8 mouse cellular contexts compared by ENCODE assay signal in the genomic region with DNA sequence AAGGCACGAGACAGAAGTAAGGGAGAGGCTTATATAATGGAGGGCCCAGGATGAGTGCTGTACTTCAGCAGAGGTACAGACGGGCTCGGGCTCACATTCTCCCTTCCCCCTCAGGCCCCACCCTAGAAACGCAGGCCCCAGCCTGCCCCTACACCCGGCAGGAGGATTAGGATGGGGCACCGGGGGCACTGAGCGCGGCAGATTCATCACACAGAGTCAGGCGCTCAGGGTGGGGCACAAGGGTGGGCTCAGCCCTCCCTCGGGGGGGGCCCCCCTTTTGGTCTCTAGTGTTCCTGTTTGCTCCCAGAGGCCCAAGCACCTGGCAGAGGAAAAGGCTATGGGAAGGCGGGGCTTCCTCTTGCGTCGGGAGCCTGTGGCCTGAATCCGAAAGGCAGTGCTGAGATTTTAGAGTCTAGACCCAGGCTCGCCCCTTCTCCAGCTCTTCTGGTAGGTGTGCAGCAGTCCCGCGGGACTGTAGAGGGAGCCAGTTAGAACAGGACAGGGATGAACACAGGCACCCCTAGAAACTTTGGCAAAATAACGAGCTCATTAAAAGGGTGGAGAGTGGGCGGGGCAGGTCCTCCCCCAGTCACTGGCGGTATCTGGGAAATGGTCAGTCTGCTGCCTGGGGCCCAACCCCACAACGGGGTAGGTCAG. TPM values are rescaled to one million over a fixed set of nuclear protein-coding genes. Genes with fewer than 3 reads are reported as not detected.
DNase-seq lines count a peak whose midpoint lies in the region; ATAC-seq lines count a peak whose summit lies in the region.

No protein-coding gene starts in this region.

- peaks cover 69% of the 10 kb centered on the region for H3K36me3 ChIP-seq in limb, embryonic 13.5 days
- H3K36me3 ChIP-seq in stomach, embryonic 14.5 days (ENCODE audit: control insufficient read depth, insufficient read depth, low read length), result peaks cover 18% of the 10 kb centered on the region

- no peaks in the 10 kb centered on the region for H3K9me3 ChIP-seq in limb, embryonic 13.5 days
- H3K9me3 ChIP-seq in stomach, embryonic 14.5 days (ENCODE audit: control insufficient read depth, low read depth, low read length), result no peaks in the 10 kb centered on the region

- peak overlapping the region; percentile 44; the same call in 1 of the 2 replicates for H3K27ac ChIP-seq in limb, embryonic 13.5 days
- peak overlapping the region; percentile 73 for H3K27ac ChIP-seq in stomach, embryonic 14.5 days (ENCODE audit: low read length)

- no peak overlapping the region for H3K9ac ChIP-seq in limb, embryonic 13.5 days
- no peak overlapping the region; the same call in 1 of the 2 replicates for H3K9ac ChIP-seq in stomach, embryonic 14.5 days (replicated peaks; ENCODE audit: low read depth, low read length)

- no peak for ATAC-seq in CD4-positive, CD25-positive, alpha-beta regulatory T cell, adult 4 months
- ATAC-seq in limb, embryonic 13.5 days (ENCODE audit: low FRiP score, low read depth), result peak; percentile 17; the same call in 1 of the 2 replicates
- ATAC-seq in stomach, embryonic 14.5 days (ENCODE audit: insufficient number of reproducible peaks, insufficient read depth, low FRiP score, low read depth), result peak; percentile 77
- ATAC-seq in cerebellum, adult (ENCODE audit: insufficient number of reproducible peaks, low FRiP score, low TSS enrichment), result no peak

- WGBS in limb, embryonic 13.5 days, result 34% methylated on average over 21 of the region's 21 CpGs
- 13% methylated on average over 21 of the region's 21 CpGs for WGBS in stomach, embryonic 14.5 days

- H3K4me1 ChIP-seq in limb, embryonic 13.5 days, result peaks cover 22% of the 10 kb centered on the region
- H3K4me1 ChIP-seq in stomach, embryonic 14.5 days (ENCODE audit: control insufficient read depth, insufficient read depth, low read length), result peaks cover 28% of the 10 kb centered on the region

- DNase-seq in CD4-positive, CD25-positive, alpha-beta regulatory T cell, adult 2 months (ENCODE audit: low read depth, low spot score), result peak; percentile 39
- peak; percentile 55 for DNase-seq in urinary bladder, postnatal 25 days (ENCODE audit: low spot score)
- DNase-seq in urinary bladder, adult 18-20 months (ENCODE audit: low spot score in 2 of 2), result no peak
- no peak for DNase-seq in layer of hippocampus, postnatal 25 days (ENCODE audit: extremely low spot score in 1 of 2, low spot score in 1 of 2)

- no peak overlapping the region for H3K4me3 ChIP-seq in limb, embryonic 13.5 days
- no peak overlapping the region for H3K4me3 ChIP-seq in stomach, embryonic 14.5 days (ENCODE audit: low read depth, low read length)

- H3K4me2 ChIP-seq in limb, embryonic 13.5 days (replicated peaks), result 0 out of 2 replicates have a peak overlapping the region, but pooled peaks have one; percentile 1
- H3K4me2 ChIP-seq in stomach, embryonic 14.5 days (replicated peaks; ENCODE audit: low read depth, low read length), result peak overlapping the region; percentile 27

- no peaks in the 10 kb centered on the region for H3K27me3 ChIP-seq in limb, embryonic 13.5 days
- no peaks in the 10 kb centered on the region for H3K27me3 ChIP-seq in stomach, embryonic 14.5 days (ENCODE audit: control insufficient read depth, insufficient read depth, low read length)

RNA-seq across cellular contexts. Expression of a gene that starts 3.8 kb away (rescaled TPM):
- polyA plus RNA-seq in CD4-positive, CD25-positive, alpha-beta regulatory T cell, adult 4 months (2017; shearing (Covaris generic)), result 100 to 1,000 TPM; 336 to 432 TPM
- polyA plus RNA-seq in limb, embryonic 13.5 days (2015; fragmentation: Nextera tagmentation; extraction: Ambion mirVana), result 3.2 and 3.5 TPM in 2 replicates
- 5.8 and 9.9 TPM in 2 replicates for polyA plus RNA-seq in stomach, embryonic 14.5 days (2014; fragmentation: Nextera tagmentation; extraction: Ambion mirVana)
- 1 to 10 TPM; 2.0 to 2.3 TPM for total RNA-seq in layer of hippocampus, postnatal 25 days (2021)

RNA-seq across cellular contexts. Expression of a gene that starts 21.8 kb away (rescaled TPM):
- polyA plus RNA-seq in CD4-positive, CD25-positive, alpha-beta regulatory T cell, adult 4 months (2017; shearing (Covaris generic)), result 10 to 100 TPM; 17.7 to 18.3 TPM
- polyA plus RNA-seq in limb, embryonic 13.5 days (2015; fragmentation: Nextera tagmentation; extraction: Ambion mirVana), result 131 and 145 TPM in 2 replicates
- polyA plus RNA-seq in stomach, embryonic 14.5 days (2014; fragmentation: Nextera tagmentation; extraction: Ambion mirVana), result 36.9 and 40.5 TPM in 2 replicates
- 10 to 100 TPM; 13.1 to 13.6 TPM for total RNA-seq in layer of hippocampus, postnatal 25 days (2021)

RNA-seq across cellular contexts. Expression of a gene that starts 31.0 kb away (rescaled TPM):
- 10 to 100 TPM; 10.7 to 16.9 TPM for polyA plus RNA-seq in CD4-positive, CD25-positive, alpha-beta regulatory T cell, adult 4 months (2017; shearing (Covaris generic))
- 75.2 and 82.1 TPM in 2 replicates for polyA plus RNA-seq in limb, embryonic 13.5 days (2015; fragmentation: Nextera tagmentation; extraction: Ambion mirVana)
- polyA plus RNA-seq in stomach, embryonic 14.5 days (2014; fragmentation: Nextera tagmentation; extraction: Ambion mirVana), result 60.5 and 63.9 TPM in 2 replicates
- 10 to 100 TPM; 32.5 to 38.4 TPM for total RNA-seq in layer of hippocampus, postnatal 25 days (2021)

RNA-seq across cellular contexts. Expression of a gene that starts 32.5 kb away (rescaled TPM):
- 10 to 100 TPM; 27.6 to 28.2 TPM for polyA plus RNA-seq in CD4-positive, CD25-positive, alpha-beta regulatory T cell, adult 4 months (2017; shearing (Covaris generic))
- polyA plus RNA-seq in limb, embryonic 13.5 days (2015; fragmentation: Nextera tagmentation; extraction: Ambion mirVana), result 74.2 and 82.6 TPM in 2 replicates
- 52.0 and 54.0 TPM in 2 replicates for polyA plus RNA-seq in stomach, embryonic 14.5 days (2014; fragmentation: Nextera tagmentation; extraction: Ambion mirVana)
- 10 to 100 TPM; 66.6 to 70.2 TPM for total RNA-seq in layer of hippocampus, postnatal 25 days (2021)

RNA-seq across cellular contexts. Expression of a gene that starts 34.9 kb away (rescaled TPM):
- not detected for polyA plus RNA-seq in CD4-positive, CD25-positive, alpha-beta regulatory T cell, adult 4 months (2017; shearing (Covaris generic))
- polyA plus RNA-seq in limb, embryonic 13.5 days (2015; fragmentation: Nextera tagmentation; extraction: Ambion mirVana), result 1.1 and 1.3 TPM in 2 replicates
- polyA plus RNA-seq in stomach, embryonic 14.5 days (2014; fragmentation: Nextera tagmentation; extraction: Ambion mirVana), result 0.36 and 0.56 TPM in 2 replicates
- total RNA-seq in layer of hippocampus, postnatal 25 days (2021), result not detected

Comparison
In these comparisons a context has a peak if more than half of its experiments do, and no peak if none do; other contexts are left out.
1. DNase-seq: peak in CD4-positive, CD25-positive, alpha-beta regulatory T cell, adult 2 months (single experiment) and urinary bladder, postnatal 25 days (single experiment); none in urinary bladder, adult 18-20 months (0 of 2) and layer of hippocampus, postnatal 25 days (0 of 2).
2. ATAC-seq: peak in limb, embryonic 13.5 days (single experiment) and stomach, embryonic 14.5 days (single experiment); none in CD4-positive, CD25-positive, alpha-beta regulatory T cell, adult 4 months (single experiment) and cerebellum, adult (single experiment).
3. RNA of a gene that starts 3.8 kb away (polyA plus RNA-seq): 336 to 432 TPM in CD4-positive, CD25-positive, alpha-beta regulatory T cell, adult 4 months; 5.8 to 9.9 TPM in stomach, embryonic 14.5 days and 3.2 to 3.5 TPM in limb, embryonic 13.5 days; every median in the first group is over 10 times any median in the second.